Mouse (Mus musculus): Measurements from ENCODE around the gene Bicdl1. TPM values are rescaled to one million over a fixed set of nuclear protein-coding genes. Genes with fewer than 3 reads are reported as not detected.

The Bicdl1 gene
- polyA plus RNA-seq, 1 experiment, result 6.1 TPM

DNA sequence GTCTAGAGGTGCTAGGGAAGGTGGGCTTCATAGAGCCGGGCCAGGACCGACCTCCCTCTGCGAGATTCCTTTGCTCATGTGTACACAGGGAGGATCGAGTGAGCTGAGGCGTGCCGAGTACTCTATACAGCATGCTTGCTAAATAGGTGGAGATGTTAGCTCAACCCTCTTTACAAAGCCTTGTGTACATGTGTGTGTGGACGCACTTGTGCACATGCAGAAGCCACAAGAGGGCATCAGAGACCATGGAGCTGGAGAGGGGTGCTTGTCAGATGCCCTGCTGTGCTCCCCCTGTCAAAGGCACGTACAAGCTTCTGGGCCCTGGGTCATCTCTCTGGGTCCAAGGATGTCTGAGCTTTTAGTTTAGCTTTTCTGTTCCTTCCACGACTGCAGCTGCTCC, 87.2 kb downstream of the Bicdl1 start:
- TF ChIP-seq CTCF (IDR thresholded peaks at IDR 0.05; ENCODE audit: control insufficient read depth, insufficient read depth, low read length) (peak; percentile 27; the same call in 1 of the 2 replicates), POLR2A (IDR thresholded peaks at IDR 0.05; ENCODE audit: borderline replicate concordance, control insufficient read depth, low read depth, low read length) (no peak)
- Histone ChIP-seq H3K4me3 (replicated peaks; ENCODE audit: control insufficient read depth, low read depth, low read length) (no peak overlapping the region), H3K27ac (ENCODE audit: control insufficient read depth, insufficient read depth, low read depth, low read length, poor library complexity) (no peak overlapping the region), H3K4me1 (ENCODE audit: control insufficient read depth, insufficient read depth, low read length) (no peaks in the 10 kb centered on the region)
- 90% methylated on average over 9 of the region's 9 CpGs for WGBS

DNA sequence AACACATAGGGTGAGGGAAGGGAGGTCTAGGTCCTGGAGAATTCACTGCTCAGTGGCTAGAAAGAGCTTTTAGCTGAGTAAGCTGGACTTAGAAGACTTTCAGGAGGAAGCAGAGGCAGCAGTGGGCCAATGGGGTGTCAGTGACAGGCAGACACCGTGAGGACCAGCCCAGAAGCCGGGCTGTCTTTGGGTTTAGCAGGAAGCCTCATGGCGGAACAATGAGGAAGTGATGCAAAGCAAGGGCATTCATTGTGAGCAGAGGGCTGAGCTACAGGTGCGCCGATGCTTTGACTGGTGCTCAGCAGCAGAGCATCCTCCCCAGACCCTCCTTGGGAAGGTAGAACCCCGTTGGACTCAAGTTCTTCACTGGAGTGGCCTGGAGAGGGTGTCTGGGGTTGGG, 95.9 kb downstream of the Bicdl1 start:
- TF ChIP-seq CTCF (IDR thresholded peaks at IDR 0.05; ENCODE audit: control insufficient read depth, insufficient read depth, low read length) (no peak), POLR2A (IDR thresholded peaks at IDR 0.05; ENCODE audit: borderline replicate concordance, control insufficient read depth, low read depth, low read length) (no peak)
- Histone ChIP-seq H3K4me1 (ENCODE audit: control insufficient read depth, insufficient read depth, low read length) (peaks cover 13% of the 10 kb centered on the region), H3K4me3 (replicated peaks; ENCODE audit: control insufficient read depth, low read depth, low read length) (no peak overlapping the region), H3K27ac (ENCODE audit: control insufficient read depth, insufficient read depth, low read depth, low read length, poor library complexity) (no peak overlapping the region; the same call in 1 of the 2 replicates)
- 8% methylated on average over 6 of the region's 6 CpGs for WGBS

DNA sequence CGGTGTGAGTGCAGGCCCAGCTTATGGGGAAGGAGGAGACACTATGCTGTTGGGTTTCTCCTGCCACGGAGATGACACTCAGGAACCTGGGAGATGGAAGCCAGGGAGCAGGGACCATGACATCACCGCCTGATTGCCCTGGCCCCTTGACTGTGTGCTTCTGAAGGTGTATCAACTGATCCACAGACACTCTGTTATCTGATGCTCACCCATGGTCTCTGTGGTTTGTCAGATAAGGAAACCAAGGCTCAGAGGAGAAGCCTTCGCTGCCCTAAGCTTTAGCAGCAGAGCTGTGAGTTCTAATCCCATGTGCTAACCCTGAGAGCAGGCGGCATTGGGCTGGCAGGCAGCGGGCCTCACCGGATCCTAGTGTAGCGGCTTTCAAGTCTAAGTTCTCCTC, 97.4 kb downstream of the Bicdl1 start:
- Histone ChIP-seq H3K4me3 (replicated peaks; ENCODE audit: control insufficient read depth, low read depth, low read length) (peak overlapping the region; percentile 38), H3K4me1 (ENCODE audit: control insufficient read depth, insufficient read depth, low read length) (peaks cover 13% of the 10 kb centered on the region), H3K27ac (ENCODE audit: control insufficient read depth, insufficient read depth, low read depth, low read length, poor library complexity) (no peak overlapping the region)
- 71% methylated on average over 8 of the region's 8 CpGs for WGBS
- TF ChIP-seq CTCF (IDR thresholded peaks at IDR 0.05; ENCODE audit: control insufficient read depth, insufficient read depth, low read length) (no peak), POLR2A (IDR thresholded peaks at IDR 0.05; ENCODE audit: borderline replicate concordance, control insufficient read depth, low read depth, low read length) (no peak)

DNA sequence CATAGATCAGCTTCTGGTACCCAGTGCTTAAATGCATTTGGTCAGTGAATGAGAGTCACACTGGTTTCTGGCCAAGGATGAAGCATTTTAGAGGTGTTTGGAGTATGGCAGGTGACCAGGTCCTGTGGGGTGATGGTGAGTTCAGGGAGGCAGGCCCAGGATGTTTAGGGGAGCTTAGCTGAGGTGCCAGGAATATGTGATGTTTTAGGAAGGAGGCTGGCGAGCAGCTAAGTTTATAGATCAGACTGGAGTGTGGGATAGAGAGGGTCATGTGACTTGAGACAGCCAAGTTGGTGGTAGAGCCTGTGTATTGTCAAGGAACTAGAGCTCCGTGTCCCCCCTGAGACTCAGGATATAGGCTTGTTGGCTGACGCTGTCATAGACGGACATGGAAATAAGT, 98.4 kb downstream of the Bicdl1 start:
- no peak for TF ChIP-seq CTCF (IDR thresholded peaks at IDR 0.05; ENCODE audit: control insufficient read depth, insufficient read depth, low read length)
- TF ChIP-seq POLR2A (IDR thresholded peaks at IDR 0.05; ENCODE audit: borderline replicate concordance, control insufficient read depth, low read depth, low read length), result no peak
- H3K4me1 ChIP-seq (ENCODE audit: control insufficient read depth, insufficient read depth, low read length), result peaks cover 14% of the 10 kb centered on the region
- peak overlapping the region; percentile 86 for H3K4me3 ChIP-seq (replicated peaks; ENCODE audit: control insufficient read depth, low read depth, low read length)
- peak overlapping the region; percentile 39; the same call in 1 of the 2 replicates for H3K27ac ChIP-seq (ENCODE audit: control insufficient read depth, insufficient read depth, low read depth, low read length, poor library complexity)
- 70% methylated on average over 4 of the region's 4 CpGs for WGBS

DNA sequence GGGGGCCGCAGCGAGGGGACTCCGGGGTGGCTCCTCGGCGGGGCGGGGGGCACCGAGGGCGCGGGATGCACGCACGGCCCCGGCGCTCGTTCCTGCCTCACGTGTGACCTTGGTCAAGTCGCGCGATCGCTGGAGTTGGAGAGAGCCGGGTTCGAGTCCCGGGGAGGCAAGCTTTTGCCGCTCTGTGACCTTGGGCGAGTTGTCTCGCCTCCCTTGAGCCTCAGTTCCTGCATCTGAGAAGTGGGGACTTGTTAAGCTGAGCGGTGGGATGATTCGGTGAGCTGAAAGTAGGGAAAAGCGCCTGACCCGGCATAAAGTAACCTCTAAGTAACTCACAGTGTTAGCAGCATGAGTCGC, 99.1 kb downstream of the Bicdl1 start:
- Histone ChIP-seq H3K27ac (ENCODE audit: control insufficient read depth, insufficient read depth, low read depth, low read length, poor library complexity) (peak overlapping the region; percentile 96), H3K4me1 (ENCODE audit: control insufficient read depth, insufficient read depth, low read length) (peaks cover 14% of the 10 kb centered on the region), H3K4me3 (replicated peaks; ENCODE audit: control insufficient read depth, low read depth, low read length) (peak overlapping the region; percentile 86)
- whole genome bisulfite sequencing, result 2% methylated on average over 30 of the region's 30 CpGs
- TF ChIP-seq POLR2A (IDR thresholded peaks at IDR 0.05; ENCODE audit: borderline replicate concordance, control insufficient read depth, low read depth, low read length), result no peak
- TF ChIP-seq CTCF (IDR thresholded peaks at IDR 0.05; ENCODE audit: control insufficient read depth, insufficient read depth, low read length), result no peak

DNA sequence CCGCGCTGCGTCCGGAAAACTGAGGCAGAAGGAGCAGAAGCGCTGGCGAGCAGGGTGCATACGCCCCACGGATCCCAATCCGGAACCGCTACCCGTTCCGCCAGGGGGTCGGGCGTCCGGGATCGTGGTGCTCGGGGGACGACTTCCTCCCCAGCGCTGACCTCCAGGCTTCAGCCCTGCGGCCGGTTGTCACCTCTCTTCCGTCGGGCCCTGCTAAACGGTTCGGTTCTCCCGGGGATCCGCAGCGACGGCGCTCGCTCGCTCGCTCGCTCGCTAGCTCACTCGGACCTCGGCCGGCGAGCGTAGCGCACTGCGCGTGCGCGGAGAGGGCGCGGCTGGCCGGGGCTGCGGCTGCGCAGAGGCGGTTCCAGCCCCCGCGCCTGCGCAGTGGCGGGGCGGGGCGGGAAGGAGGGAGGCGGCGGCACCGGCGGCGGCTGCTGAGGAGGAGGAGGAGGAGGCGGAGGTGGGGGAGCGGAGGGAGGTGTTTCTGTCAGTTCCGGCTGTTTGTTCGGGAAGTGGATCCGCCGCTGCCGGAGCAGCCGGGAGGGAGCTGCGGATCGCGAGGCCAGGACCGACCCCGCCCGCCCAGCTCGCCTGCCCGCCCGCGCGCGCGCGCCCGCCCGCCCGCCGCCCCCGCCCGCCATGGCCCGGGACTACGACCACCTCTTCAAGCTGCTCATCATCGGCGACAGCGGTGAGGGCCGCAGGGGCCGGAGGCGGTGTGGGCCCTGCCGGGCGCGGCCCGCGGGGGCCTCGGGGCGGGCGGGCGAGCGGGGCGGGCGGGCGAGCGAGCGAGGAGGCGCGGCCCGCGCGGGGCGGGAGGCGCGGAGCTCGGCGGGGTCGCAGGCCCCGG, 99.7 kb downstream of the Bicdl1 start, which contains the start of gene Rab35:
Rab35 (plus strand) TSS at position 404 of the 853 bp plus-strand sequence.
- WGBS, result 1% methylated on average over 118 of the region's 125 CpGs
- TF ChIP-seq POLR2A (IDR thresholded peaks at IDR 0.05; ENCODE audit: borderline replicate concordance, control insufficient read depth, low read depth, low read length) (peak; percentile 76; the same call in 1 of the 2 replicates), CTCF (IDR thresholded peaks at IDR 0.05; ENCODE audit: control insufficient read depth, insufficient read depth, low read length) (no peak)
- Histone ChIP-seq H3K4me3 (replicated peaks; ENCODE audit: control insufficient read depth, low read depth, low read length) (peak within 1 kb of the TSS; percentile 86), H3K27ac (ENCODE audit: control insufficient read depth, insufficient read depth, low read depth, low read length, poor library complexity) (peak within 1 kb of the TSS; percentile 96), H3K4me1 (ENCODE audit: control insufficient read depth, insufficient read depth, low read length) (peaks cover 18% of the 10 kb centered on the region)

DNA sequence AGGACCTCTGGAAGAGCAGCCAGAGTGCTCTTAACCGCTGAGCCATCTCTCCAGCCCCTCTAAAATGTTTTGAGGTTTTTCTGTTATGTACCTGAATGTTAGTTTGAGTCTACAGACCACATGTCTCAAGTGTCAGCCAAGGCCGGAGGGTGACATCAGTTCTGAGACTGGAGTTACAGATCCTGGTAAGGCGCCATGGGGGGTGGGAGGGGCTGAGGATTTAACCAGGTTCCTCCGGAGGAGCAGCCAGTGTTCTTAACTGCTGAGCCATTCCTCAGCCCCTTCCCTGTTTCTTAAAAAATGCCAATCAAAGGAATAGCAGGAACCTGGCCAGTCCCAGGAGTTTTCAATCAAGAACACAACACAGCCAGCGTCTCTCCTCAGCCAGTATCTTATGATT, 101.1 kb downstream of the Bicdl1 start:
- no peak for TF ChIP-seq CTCF (IDR thresholded peaks at IDR 0.05; ENCODE audit: control insufficient read depth, insufficient read depth, low read length)
- TF ChIP-seq POLR2A (IDR thresholded peaks at IDR 0.05; ENCODE audit: borderline replicate concordance, control insufficient read depth, low read depth, low read length), result no peak
- 81% methylated on average over 5 of the region's 5 CpGs for WGBS
- Histone ChIP-seq H3K27ac (ENCODE audit: control insufficient read depth, insufficient read depth, low read depth, low read length, poor library complexity) (no peak overlapping the region), H3K4me1 (ENCODE audit: control insufficient read depth, insufficient read depth, low read length) (peaks cover 18% of the 10 kb centered on the region), H3K4me3 (replicated peaks; ENCODE audit: control insufficient read depth, low read depth, low read length) (no peak overlapping the region)

DNA sequence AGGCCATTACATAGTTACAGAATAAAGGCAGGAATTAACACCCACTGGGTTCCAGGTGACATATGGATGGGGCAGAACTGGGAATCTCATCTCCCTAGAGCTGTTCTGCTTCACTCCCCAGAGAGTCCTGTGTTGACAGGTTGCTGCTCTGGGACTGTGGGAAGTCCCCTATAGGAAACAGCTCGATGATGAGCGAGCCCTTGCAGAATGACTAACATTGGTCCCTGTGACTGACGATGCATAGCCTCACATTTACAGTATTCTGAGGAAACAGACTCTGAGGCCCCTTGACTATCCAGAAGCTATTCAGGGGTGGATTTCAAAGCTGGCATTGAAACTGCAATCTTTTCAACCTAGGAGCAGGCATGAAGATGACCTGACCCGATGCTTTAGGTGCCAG, 101.7 kb downstream of the Bicdl1 start:
- TF ChIP-seq CTCF (IDR thresholded peaks at IDR 0.05; ENCODE audit: control insufficient read depth, insufficient read depth, low read length) (no peak), POLR2A (IDR thresholded peaks at IDR 0.05; ENCODE audit: borderline replicate concordance, control insufficient read depth, low read depth, low read length) (no peak)
- WGBS, result 81% methylated on average over 4 of the region's 4 CpGs
- H3K27ac ChIP-seq (ENCODE audit: control insufficient read depth, insufficient read depth, low read depth, low read length, poor library complexity), result no peak overlapping the region
- H3K4me1 ChIP-seq (ENCODE audit: control insufficient read depth, insufficient read depth, low read length), result peaks cover 15% of the 10 kb centered on the region
- H3K4me3 ChIP-seq (replicated peaks; ENCODE audit: control insufficient read depth, low read depth, low read length), result no peak overlapping the region
